Mouse (Mus musculus) spleen, postnatal 36 days (tissue): ENCODE results near the gene Cenpj.

Source experiments
- DNase-seq, 2 experiments: peaks; one replicate each; pipeline ENCODE4 v3.0.0; 2022; ENCODE audit warnings: low spot score in 2 of 2, mixed read lengths in 1 of 2

Gene Cenpj

GRCm38 (mm10) chr14:56550960-56551359 lies 24.3 kb downstream of the Cenpj start:
- no peak for DNase-seq

GRCm38 (mm10) chr14:56545491-56545890 lies 29.7 kb downstream of the Cenpj start:
- no peak for DNase-seq

- no peak for DNase-seq
Measured at GRCm38 (mm10) chr14:56544946-56545345, 30.3 kb downstream of the Cenpj start.

GRCm38 (mm10) chr14:56530788-56531187 lies 44.4 kb downstream of the Cenpj start:
- no peak for DNase-seq

- DNase-seq: no peak
Measured at GRCm38 (mm10) chr14:56514775-56515174, 60.5 kb downstream of the Cenpj start.

GRCm38 (mm10) chr14:56512084-56512483 lies 63.1 kb downstream of the Cenpj start:
- DNase-seq: no peak

- peak; percentile 4 to 18 for DNase-seq
Measured at GRCm38 (mm10) chr14:56506743-56507142, 68.5 kb downstream of the Cenpj start.

GRCm38 (mm10) chr14:56502407-56502806 lies 72.8 kb downstream of the Cenpj start:
- DNase-seq: no peak

GRCm38 (mm10) chr14:56489806-56490205 lies 85.4 kb downstream of the Cenpj start:
- DNase-seq: no peak
